Mouse (Mus musculus): ENCODE data around the gene Vmn1r11.

The Vmn1r11 gene

GRCm38 (mm10) chr6:57133155-57133554 lies at the start of gene Vmn1r11:
TSS of gene Vmn1r11 (plus strand) at chr6:57133455.
- no peak for DNase-seq (ENCODE audit: low read depth, low spot score)

GRCm38 (mm10) chr6:57106358-57106757 lies 26.9 kb upstream of the Vmn1r11 start:
- DNase-seq (ENCODE audit: low read depth, low spot score): no peak

- DNase-seq (ENCODE audit: low read depth, low spot score): no peak
Observed at GRCm38 (mm10) chr6:57109154-57109553, 24.1 kb upstream of the Vmn1r11 start, which contains the start of gene Vmn1r10. TSS of gene Vmn1r10 (plus strand) at chr6:57109454.

GRCm38 (mm10) chr6:57156619-57157018 lies 23.4 kb downstream of the Vmn1r11 start, which contains the start of gene Vmn1r12:
TSS of gene Vmn1r12 (plus strand) at chr6:57156919.
- no peak for DNase-seq (ENCODE audit: low read depth, low spot score)
